Mouse (Mus musculus): ENCODE results near the gene Slc25a42.

Slc25a42 gene

GRCm38 (mm10) chr8:70215092-70215491 is 3.0 kb upstream of the Slc25a42 start:
- no peak for DNase-seq (ENCODE audit: low read depth, low spot score)

- no peak for DNase-seq (ENCODE audit: low read depth, low spot score)
Observed at GRCm38 (mm10) chr8:70214411-70214810, 2.3 kb upstream of the Slc25a42 start.

GRCm38 (mm10) chr8:70211726-70212111 is 386 bp downstream of the Slc25a42 start:
- DNase-seq (ENCODE audit: low read depth, low spot score) = no peak

GRCm38 (mm10) chr8:70211275-70211674 is 830 bp downstream of the Slc25a42 start:
- DNase-seq (ENCODE audit: low read depth, low spot score) = no peak

GRCm38 (mm10) chr8:70210538-70210937 is 1.6 kb downstream of the Slc25a42 start:
- DNase-seq (ENCODE audit: low read depth, low spot score) = no peak

GRCm38 (mm10) chr8:70208130-70208529 is 4.0 kb downstream of the Slc25a42 start:
- DNase-seq (ENCODE audit: low read depth, low spot score) = no peak

- no peak for DNase-seq (ENCODE audit: low read depth, low spot score)
Observed at GRCm38 (mm10) chr8:70204757-70205156, 7.3 kb downstream of the Slc25a42 start.

GRCm38 (mm10) chr8:70203072-70203471 is 9.0 kb downstream of the Slc25a42 start:
- no peak for DNase-seq (ENCODE audit: low read depth, low spot score)

- DNase-seq (ENCODE audit: low read depth, low spot score) = no peak
Observed at GRCm38 (mm10) chr8:70201417-70201816, 10.7 kb downstream of the Slc25a42 start.

- DNase-seq (ENCODE audit: low read depth, low spot score) = no peak
Observed at GRCm38 (mm10) chr8:70200098-70200681, 11.9 kb downstream of the Slc25a42 start.

- no peak for DNase-seq (ENCODE audit: low read depth, low spot score)
Observed at GRCm38 (mm10) chr8:70197603-70198002, 14.5 kb downstream of the Slc25a42 start.

- no peak for DNase-seq (ENCODE audit: low read depth, low spot score)
Observed at GRCm38 (mm10) chr8:70195762-70196161, 16.3 kb downstream of the Slc25a42 start.

GRCm38 (mm10) chr8:70194191-70194590 is 17.9 kb downstream of the Slc25a42 start:
- no peak for DNase-seq (ENCODE audit: low read depth, low spot score)

- DNase-seq (ENCODE audit: low read depth, low spot score) = no peak
Observed at GRCm38 (mm10) chr8:70193238-70193637, 18.9 kb downstream of the Slc25a42 start.

GRCm38 (mm10) chr8:70188707-70189106 is 23.4 kb downstream of the Slc25a42 start:
- no peak for DNase-seq (ENCODE audit: low read depth, low spot score)

GRCm38 (mm10) chr8:70183194-70183593 is 28.9 kb downstream of the Slc25a42 start:
- DNase-seq (ENCODE audit: low read depth, low spot score) = no peak

GRCm38 (mm10) chr8:70181903-70182252 is 30.2 kb downstream of the Slc25a42 start:
- DNase-seq (ENCODE audit: low read depth, low spot score) = no peak

GRCm38 (mm10) chr8:70181212-70181902 is 30.7 kb downstream of the Slc25a42 start:
- DNase-seq (ENCODE audit: low read depth, low spot score) = no peak

- DNase-seq (ENCODE audit: low read depth, low spot score) = no peak
Observed at GRCm38 (mm10) chr8:70179082-70179481, 33.0 kb downstream of the Slc25a42 start.

GRCm38 (mm10) chr8:70178231-70178630 is 33.9 kb downstream of the Slc25a42 start:
- no peak for DNase-seq (ENCODE audit: low read depth, low spot score)

GRCm38 (mm10) chr8:70174079-70174478 is 38.0 kb downstream of the Slc25a42 start:
- no peak for DNase-seq (ENCODE audit: low read depth, low spot score)

- DNase-seq (ENCODE audit: low read depth, low spot score) = no peak
Observed at GRCm38 (mm10) chr8:70173320-70173719, 38.8 kb downstream of the Slc25a42 start.

- DNase-seq (ENCODE audit: low read depth, low spot score) = peak; percentile 85
Observed at GRCm38 (mm10) chr8:70172043-70172681, 39.9 kb downstream of the Slc25a42 start, which contains the start of gene Tmem161a. Gene Tmem161a (plus strand): TSS chr8:70172356.

Data from retina, adult 2 months (tissue).